Comparison of ENCODE assay signal across 17 mouse cellular contexts in the genomic region with DNA sequence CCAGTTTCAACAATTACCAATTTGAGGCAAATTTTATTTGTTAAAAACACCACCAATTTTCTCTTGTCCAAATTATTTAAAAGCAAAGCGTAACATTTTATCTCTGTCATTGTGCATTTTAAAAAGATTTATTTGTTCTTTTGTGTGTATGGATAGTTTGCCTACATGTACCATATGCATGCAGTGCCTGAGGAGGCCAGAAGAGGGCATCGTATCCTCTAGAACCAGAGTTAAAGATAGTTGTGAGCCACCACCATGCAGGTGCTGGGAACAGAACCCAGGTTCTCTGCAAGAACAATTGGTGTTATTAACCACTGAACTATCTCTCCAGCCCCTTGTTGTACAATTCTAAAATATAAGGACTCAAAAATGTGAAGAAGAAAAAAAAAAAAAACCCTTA. TPM values are rescaled to one million over a fixed set of nuclear protein-coding genes. Genes with fewer than 3 reads are reported as not detected.
DNase-seq lines count a peak whose midpoint lies in the region; ATAC-seq and TF ChIP-seq lines count a peak whose summit lies in the region.
"Had no signal": no experiment of that assay in that cellular context is flagged by ENCODE, and none has a peak within 500 bp of the region (broad histone marks: within the 10 kb centered on the region; RNA-seq: fewer than 3 reads in every experiment).

No protein-coding gene starts in this region.

- no peaks in the 10 kb centered on the region for H3K36me3 ChIP-seq in kidney, adult 2 months (ENCODE audit: control insufficient read depth, insufficient read depth, low read length)
- H3K36me3 ChIP-seq in kidney, embryonic 14.5 days (ENCODE audit: control insufficient read depth, insufficient read depth, low read length) = peaks cover 2% of the 10 kb centered on the region; the same call in 1 of the 2 replicates
- peaks cover 7% of the 10 kb centered on the region for H3K36me3 ChIP-seq in thymus, adult 2 months (ENCODE audit: control insufficient read depth, insufficient read depth, low read length)
- H3K36me3 ChIP-seq in midbrain, embryonic 14.5 days (ENCODE audit: control insufficient read depth, insufficient read depth, low read length) = peaks cover 11% of the 10 kb centered on the region; the same call in 1 of the 2 replicates
- H3K36me3 ChIP-seq: neural tube, embryonic 12.5 days had no signal

- H3K4me3 ChIP-seq in kidney, adult 2 months (ENCODE audit: insufficient read depth, low read depth, low read length) = no peak overlapping the region
- H3K4me3 ChIP-seq in kidney, embryonic 14.5 days (ENCODE audit: low read length) = no peak overlapping the region
- no peak overlapping the region for H3K4me3 ChIP-seq in thymus, adult 2 months (ENCODE audit: control insufficient read depth, insufficient read depth, low read length)
- H3K4me3 ChIP-seq in bone marrow, adult 2 months (replicated peaks; ENCODE audit: control insufficient read depth, low read depth, low read length) = no peak overlapping the region
- H3K4me3 ChIP-seq in midbrain, embryonic 14.5 days (replicated peaks; ENCODE audit: low read depth, low read length) = no peak overlapping the region
- H3K4me3 ChIP-seq: embryonic facial prominence, embryonic 13.5 days; forebrain, embryonic 15.5 days; liver, embryonic 15.5 days; midbrain, embryonic 10.5 days; neural tube, embryonic 12.5 days had no signal

- no peaks in the 10 kb centered on the region for H3K4me1 ChIP-seq in kidney, adult 2 months (ENCODE audit: control insufficient read depth, insufficient read depth, low read length)
- H3K4me1 ChIP-seq in kidney, embryonic 14.5 days (ENCODE audit: control insufficient read depth, insufficient read depth, low read length) = no peaks in the 10 kb centered on the region
- no peaks in the 10 kb centered on the region for H3K4me1 ChIP-seq in thymus, adult 2 months (replicated peaks; ENCODE audit: control insufficient read depth, insufficient read depth, low read length)
- H3K4me1 ChIP-seq in bone marrow, adult 2 months (ENCODE audit: control insufficient read depth, insufficient read depth, low read length) = no peaks in the 10 kb centered on the region
- H3K4me1 ChIP-seq in midbrain, embryonic 14.5 days (ENCODE audit: control insufficient read depth, insufficient read depth, low read length) = no peaks in the 10 kb centered on the region
- H3K4me1 ChIP-seq: embryonic facial prominence, embryonic 13.5 days; forebrain, embryonic 15.5 days; liver, embryonic 15.5 days; midbrain, embryonic 10.5 days; neural tube, embryonic 12.5 days had no signal

- 82% methylated on average over 2 of the region's 2 CpGs for WGBS in kidney, adult 2 months
- 77% methylated on average over 2 of the region's 2 CpGs for WGBS in kidney, embryonic 14.5 days
- WGBS in thymus, adult 2 months = 91% methylated on average over 2 of the region's 2 CpGs
- 82% methylated on average over 2 of the region's 2 CpGs for WGBS in bone marrow, adult 2 months
- WGBS in midbrain, embryonic 14.5 days = 83% methylated on average over 2 of the region's 2 CpGs

- TF ChIP-seq POLR2A in kidney, adult 2 months (IDR thresholded peaks at IDR 0.05; ENCODE audit: low read depth, low read length) = no peak
- TF ChIP-seq POLR2A in thymus, adult 2 months (IDR thresholded peaks at IDR 0.05; ENCODE audit: control insufficient read depth, extremely low read depth, insufficient read depth, low read length, poor library complexity) = no peak
- TF ChIP-seq POLR2A in bone marrow, adult 2 months (IDR thresholded peaks at IDR 0.05; ENCODE audit: borderline replicate concordance, control insufficient read depth, low read depth, low read length) = no peak

- H3K27ac ChIP-seq in kidney, adult 2 months (ENCODE audit: insufficient read depth, low read depth, low read length) = no peak overlapping the region
- H3K27ac ChIP-seq in kidney, embryonic 14.5 days (ENCODE audit: low read depth, low read length) = no peak overlapping the region
- no peak overlapping the region for H3K27ac ChIP-seq in thymus, adult 2 months (ENCODE audit: control insufficient read depth, insufficient read depth, low read length)
- H3K27ac ChIP-seq in bone marrow, adult 2 months (ENCODE audit: control insufficient read depth, insufficient read depth, low read depth, low read length, poor library complexity) = no peak overlapping the region
- H3K27ac ChIP-seq in midbrain, embryonic 14.5 days (replicated peaks; ENCODE audit: low read depth, low read length) = no peak overlapping the region
- H3K27ac ChIP-seq: embryonic facial prominence, embryonic 13.5 days; forebrain, embryonic 15.5 days; liver, embryonic 15.5 days; midbrain, embryonic 10.5 days; neural tube, embryonic 12.5 days had no signal

- no peak overlapping the region for H3K4me2 ChIP-seq in kidney, embryonic 14.5 days (replicated peaks; ENCODE audit: low read depth, low read length)
- no peak overlapping the region for H3K4me2 ChIP-seq in midbrain, embryonic 14.5 days (ENCODE audit: low read length)
- H3K4me2 ChIP-seq: embryonic facial prominence, embryonic 13.5 days; forebrain, embryonic 15.5 days; liver, embryonic 15.5 days; neural tube, embryonic 12.5 days had no signal

- H3K9me3 ChIP-seq in kidney, embryonic 14.5 days (ENCODE audit: control insufficient read depth, low read length) = no peaks in the 10 kb centered on the region
- H3K9me3 ChIP-seq in midbrain, embryonic 14.5 days (ENCODE audit: control insufficient read depth, low read length) = no peaks in the 10 kb centered on the region
- H3K9me3 ChIP-seq: embryonic facial prominence, embryonic 13.5 days; forebrain, embryonic 15.5 days; liver, embryonic 15.5 days; midbrain, embryonic 10.5 days; neural tube, embryonic 12.5 days had no signal

- no peak overlapping the region for H3K9ac ChIP-seq in kidney, embryonic 14.5 days (ENCODE audit: low read depth, low read length)
- H3K9ac ChIP-seq in midbrain, embryonic 14.5 days (replicated peaks; ENCODE audit: low read length) = no peak overlapping the region
- H3K9ac ChIP-seq: embryonic facial prominence, embryonic 13.5 days; forebrain, embryonic 15.5 days; liver, embryonic 15.5 days; neural tube, embryonic 12.5 days had no signal

- TF ChIP-seq CTCF in kidney, adult 2 months (conservative IDR thresholded peaks at IDR 0.05; ENCODE audit: insufficient read depth, insufficient read length, low read depth, low read length) = 0 out of 2 replicates have a peak, but pooled peaks have one; percentile 8
- TF ChIP-seq CTCF in thymus, adult 2 months (IDR thresholded peaks at IDR 0.05; ENCODE audit: borderline replicate concordance, control insufficient read depth, extremely low read depth, insufficient read depth, low read length, poor library complexity) = no peak
- TF ChIP-seq CTCF in bone marrow, adult 2 months (IDR thresholded peaks at IDR 0.05; ENCODE audit: control insufficient read depth, insufficient read depth, low read length) = peak; percentile 13; the same call in 1 of the 2 replicates

- no peaks in the 10 kb centered on the region for H3K27me3 ChIP-seq in kidney, adult 2 months (replicated peaks; ENCODE audit: control insufficient read depth, insufficient read depth, low read length)
- no peaks in the 10 kb centered on the region for H3K27me3 ChIP-seq in kidney, embryonic 14.5 days (ENCODE audit: control insufficient read depth, insufficient read depth, low read length)
- H3K27me3 ChIP-seq in thymus, adult 2 months (ENCODE audit: control insufficient read depth, insufficient read depth, low read length) = no peaks in the 10 kb centered on the region
- H3K27me3 ChIP-seq in midbrain, embryonic 14.5 days (ENCODE audit: control insufficient read depth, insufficient read depth, low read length) = no peaks in the 10 kb centered on the region
- H3K27me3 ChIP-seq: embryonic facial prominence, embryonic 13.5 days; forebrain, embryonic 15.5 days; liver, embryonic 15.5 days; neural tube, embryonic 12.5 days had no signal

- no peak for ATAC-seq in kidney, embryonic 14.5 days (ENCODE audit: low FRiP score, low TSS enrichment)
- no peak for ATAC-seq in inflammation-experienced regulatory T-cells, adult 6 months
- no peak for ATAC-seq in midbrain, embryonic 14.5 days (ENCODE audit: low FRiP score, low TSS enrichment)
- ATAC-seq: forebrain, embryonic 15.5 days had no signal

- DNase-seq in kidney, adult 2 months = no peak
- DNase-seq in thymus, adult 2 months = peak; percentile 16
- DNase-seq in thymus, adult 18-20 months = no peak
- no peak for DNase-seq in midbrain, embryonic 14.5 days
- DNase-seq: adrenal gland, adult 2 months; cerebellum, adult 11-12 months; heart, postnatal 36 days; kidney, adult 9 months; retina, postnatal 1 day had no signal

RNA-seq across cellular contexts. Expression of a gene that starts 18.2 kb away (rescaled TPM):
- polyA plus RNA-seq in kidney, adult 2 months (2012; rRNA removed) = 21.8 and 22.7 TPM in 2 replicates
- polyA plus RNA-seq in kidney, embryonic 14.5 days (2014; fragmentation: Nextera tagmentation; extraction: Ambion mirVana) = 9.7 and 10.5 TPM in 2 replicates
- 52.8 and 54.0 TPM in 2 replicates for polyA plus RNA-seq in thymus, adult 2 months (2012; rRNA removed)
- 10.9 and 17.9 TPM in 2 replicates for polyA plus RNA-seq in bone marrow, adult 2 months (2011; ENCODE audit: insufficient read depth, insufficient read length, low replicate concordance, missing spikeins)
- polyA plus RNA-seq in inflammation-experienced regulatory T-cells, adult 6 months (2017; shearing (Covaris generic)) = 10 to 100 TPM; 19.0 to 31.5 (median 26.8) TPM
- polyA plus RNA-seq in midbrain, embryonic 14.5 days (2014; fragmentation: Nextera tagmentation; extraction: Ambion mirVana) = 18.0 and 19.8 TPM in 2 replicates

RNA-seq across cellular contexts. Expression of a gene that starts 18.2 kb away (rescaled TPM):
- 9.9 and 11.5 TPM in 2 replicates for polyA plus RNA-seq in kidney, adult 2 months (2012; rRNA removed)
- polyA plus RNA-seq in kidney, embryonic 14.5 days (2014; fragmentation: Nextera tagmentation; extraction: Ambion mirVana) = 4.4 and 5.5 TPM in 2 replicates
- polyA plus RNA-seq in thymus, adult 2 months (2012; rRNA removed) = 3.6 and 4.8 TPM in 2 replicates
- polyA plus RNA-seq in bone marrow, adult 2 months (2011; ENCODE audit: insufficient read depth, insufficient read length, low replicate concordance, missing spikeins) = 1.8 and 4.4 TPM in 2 replicates
- polyA plus RNA-seq in inflammation-experienced regulatory T-cells, adult 6 months (2017; shearing (Covaris generic)) = 1 to 10 TPM; 6.1 to 9.3 (median 9.2) TPM
- 5.7 and 6.7 TPM in 2 replicates for polyA plus RNA-seq in midbrain, embryonic 14.5 days (2014; fragmentation: Nextera tagmentation; extraction: Ambion mirVana)
